Mouse (Mus musculus): ENCODE results near the gene Tenm4.
"Not testable (repeated sequence)": the region's sequence is repeated elsewhere in the genome, so short reads cannot be mapped to it uniquely, and the experiment has no call there.

The Tenm4 gene

GRCm38 (mm10) chr7:96565806-96566205 is 394.8 kb downstream of the Tenm4 start:
- intact Hi-C loops (cut with DNase I), result no loop called here

DNA sequence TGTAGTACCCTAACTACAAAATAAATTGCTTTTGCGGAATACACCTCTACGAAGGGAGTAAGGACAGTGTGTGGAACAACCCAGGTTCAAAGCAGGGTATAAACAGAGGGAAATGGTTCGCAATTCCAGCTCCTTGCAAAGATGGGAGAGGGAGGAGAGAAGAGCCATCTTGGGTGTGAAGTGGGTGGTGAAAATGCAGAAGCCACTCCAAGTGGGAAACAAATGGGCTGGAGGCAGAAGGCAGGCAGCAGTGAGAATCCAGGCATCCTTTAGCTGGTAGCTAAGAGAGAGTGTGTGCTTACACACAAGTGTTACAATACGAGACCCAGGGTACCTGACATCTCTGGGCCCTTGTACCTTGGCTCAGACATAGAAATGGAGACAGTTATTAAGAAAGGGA is 395.2 kb downstream of the Tenm4 start:
- intact Hi-C loops (cut with DNase I), result no loop called here

DNA sequence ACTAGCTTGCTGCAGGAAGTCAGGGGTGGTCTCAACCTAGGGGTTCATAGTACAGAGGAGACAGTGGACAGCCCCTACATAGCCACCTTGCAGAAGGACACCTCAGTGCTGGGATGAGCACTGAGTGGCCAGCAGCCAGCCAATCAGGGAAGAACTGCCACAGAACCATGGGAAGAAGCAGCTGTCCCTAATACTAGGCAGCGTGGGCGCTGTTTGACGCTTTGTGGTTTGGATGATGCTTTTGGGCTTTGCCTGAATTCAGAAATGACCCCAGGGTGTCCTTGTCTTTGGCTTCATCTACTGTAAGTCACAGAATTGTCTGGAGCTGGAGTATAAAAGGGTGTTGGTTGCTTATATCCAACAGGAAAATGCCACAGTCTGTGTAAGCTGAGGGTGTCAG is 397.0 kb downstream of the Tenm4 start:
- intact Hi-C loops (cut with DNase I), result no loop called here

GRCm38 (mm10) chr7:96570965-96571364 is 399.9 kb downstream of the Tenm4 start:
- intact Hi-C loops (cut with DNase I), result no loop called here

DNA sequence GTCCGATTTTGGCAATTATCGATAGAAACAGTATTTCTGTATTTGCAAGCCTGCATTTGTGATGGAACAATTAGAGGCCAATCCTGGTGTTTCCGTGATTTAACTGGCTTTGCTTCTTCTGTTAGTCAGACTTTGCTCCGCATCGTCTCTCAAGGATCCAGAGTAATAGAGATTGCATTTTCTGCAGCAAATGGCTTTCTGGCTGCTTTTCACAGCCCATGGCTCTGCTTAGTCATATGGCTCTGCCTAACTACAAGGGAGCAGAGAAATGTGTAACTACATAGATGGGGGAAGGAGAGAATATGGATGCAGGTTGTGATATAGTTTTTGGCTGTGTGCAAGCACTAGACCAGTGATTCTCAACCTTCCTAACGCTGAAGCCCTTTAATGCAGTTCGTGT is 401.9 kb downstream of the Tenm4 start:
- intact Hi-C loops (cut with DNase I), result no loop called here

DNA sequence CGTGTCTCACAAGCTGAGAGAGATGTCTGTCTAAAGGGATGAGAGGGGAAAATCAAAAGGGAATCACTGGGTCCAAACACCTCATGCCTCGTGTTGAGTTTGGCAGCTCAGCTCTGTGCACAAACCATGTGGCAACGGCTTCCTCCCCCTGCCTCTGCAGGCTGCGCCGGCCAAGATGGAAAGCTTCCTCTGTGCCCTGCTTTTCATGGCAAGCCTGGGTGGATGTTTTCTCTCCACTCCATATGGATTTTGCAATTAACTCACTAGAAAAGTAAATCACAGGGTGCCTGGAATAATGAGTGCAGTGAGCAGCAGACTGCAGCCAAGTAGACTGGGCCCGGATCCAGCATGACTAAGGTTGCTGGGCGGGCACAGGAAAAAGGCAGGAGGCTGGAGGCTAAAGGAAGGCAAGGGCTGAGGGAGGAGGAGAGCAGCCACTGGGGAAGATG is 404.2 kb downstream of the Tenm4 start:
- intact Hi-C loops (cut with DNase I), result no loop called here

- intact Hi-C loops (cut with DNase I), result no loop called here
Measured at GRCm38 (mm10) chr7:96582752-96583151, 411.7 kb downstream of the Tenm4 start.

DNA sequence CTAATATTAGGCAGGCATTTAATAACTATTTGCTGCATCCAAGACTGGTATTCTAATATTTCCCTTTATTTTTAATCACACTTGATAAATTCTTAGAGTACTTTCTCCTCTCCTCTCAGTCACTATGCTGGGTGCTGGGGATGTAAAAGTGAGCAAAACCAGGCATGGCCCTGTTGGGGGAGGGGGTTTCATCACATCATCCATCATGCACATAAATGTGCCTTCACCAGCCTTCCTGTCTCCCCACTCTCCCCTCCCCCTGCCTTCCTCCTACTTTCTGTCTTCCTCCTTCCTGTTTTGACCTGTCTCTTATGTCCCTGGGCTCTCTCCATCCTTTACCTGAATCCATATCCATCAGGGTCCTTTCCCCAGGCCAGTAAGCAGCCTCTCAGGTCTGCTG is 416.4 kb downstream of the Tenm4 start:
- intact Hi-C loops (cut with DNase I), result no loop called here

DNA sequence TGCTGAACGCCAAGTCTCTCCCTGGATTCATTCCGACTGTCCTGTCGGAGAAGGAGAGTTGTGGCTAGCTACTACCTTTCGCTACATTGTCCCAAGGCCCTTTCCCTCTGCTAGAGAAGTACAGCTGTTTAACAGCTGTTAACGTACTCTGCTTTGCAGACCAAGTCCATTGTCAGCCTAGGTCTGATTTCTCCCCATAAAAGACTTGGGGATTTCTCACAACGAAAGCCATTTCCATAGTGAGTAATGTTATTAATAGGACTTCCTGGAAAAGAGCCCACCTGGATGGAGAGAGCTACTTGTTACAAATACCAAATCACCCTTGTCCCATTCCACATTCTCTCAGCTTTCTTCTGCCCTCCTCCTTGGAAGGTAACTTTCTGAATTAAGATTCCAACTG is 417.5 kb downstream of the Tenm4 start:
- intact Hi-C loops (cut with DNase I), result no loop called here

- intact Hi-C loops (cut with DNase I), result no loop called here
Measured at GRCm38 (mm10) chr7:96595535-96596295, 424.7 kb downstream of the Tenm4 start.

DNA sequence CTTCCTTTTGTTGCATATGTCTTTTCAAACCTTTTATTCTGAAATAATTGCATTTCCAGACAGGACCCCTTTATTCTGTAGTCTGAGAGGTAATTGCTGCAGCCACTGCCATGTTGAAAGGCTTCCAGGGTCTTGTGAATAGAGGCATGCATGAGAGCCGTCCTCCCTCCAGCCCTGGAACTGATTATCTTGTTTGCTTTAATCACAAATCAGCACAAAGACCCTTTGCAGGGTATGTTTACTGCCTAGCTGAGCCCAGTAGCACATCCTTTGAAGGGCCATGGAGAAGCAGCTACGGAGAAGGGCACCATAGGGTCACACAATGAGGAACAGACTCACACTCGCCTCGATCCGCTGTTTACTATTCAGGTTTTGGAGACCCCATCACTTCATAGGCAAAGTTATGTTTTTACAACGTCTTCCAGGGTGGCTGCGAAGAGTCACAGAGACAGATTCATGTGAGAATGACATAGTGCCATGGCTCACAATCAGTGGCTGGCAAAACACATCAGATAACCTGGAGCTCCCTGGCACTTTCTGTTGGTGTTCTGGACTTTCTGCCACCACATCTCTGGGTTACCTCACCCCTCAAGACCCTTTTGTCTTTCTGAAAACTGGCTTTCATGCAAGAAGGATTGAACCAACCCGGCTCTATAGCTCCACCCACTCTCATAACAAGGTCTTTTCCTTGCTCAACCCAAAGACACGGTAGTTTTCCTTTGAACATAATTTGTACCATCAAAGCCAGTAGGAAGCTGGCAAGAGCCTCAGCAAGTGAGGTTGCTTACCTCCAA is 425.6 kb downstream of the Tenm4 start:
- intact Hi-C loops (cut with DNase I), result no loop called here

- intact Hi-C loops (cut with DNase I), result no loop called here
Measured at GRCm38 (mm10) chr7:96597871-96598270, 426.8 kb downstream of the Tenm4 start.

DNA sequence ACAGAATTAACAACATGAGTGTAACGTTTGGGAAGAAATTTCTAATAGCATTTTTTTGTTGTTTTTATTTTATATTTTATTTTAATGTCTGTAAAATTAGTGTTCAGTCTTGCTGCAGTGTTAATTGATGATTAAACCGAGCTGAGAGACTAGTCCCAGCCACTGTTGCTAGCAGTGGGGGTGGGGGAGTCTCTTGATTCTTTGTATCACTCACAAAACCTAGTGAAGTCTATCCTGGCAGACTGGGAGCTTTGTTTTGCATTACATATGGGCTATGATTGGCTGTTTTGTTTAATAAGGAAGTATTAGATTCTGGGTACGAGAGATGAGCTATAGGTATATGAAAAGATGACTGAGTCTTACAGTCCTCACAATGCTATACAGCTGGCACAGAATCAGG is 428.0 kb downstream of the Tenm4 start:
- intact Hi-C loops (cut with DNase I), result no loop called here

GRCm38 (mm10) chr7:96600381-96600941 is 429.4 kb downstream of the Tenm4 start:
- intact Hi-C loops (cut with DNase I), result no loop called here

DNA sequence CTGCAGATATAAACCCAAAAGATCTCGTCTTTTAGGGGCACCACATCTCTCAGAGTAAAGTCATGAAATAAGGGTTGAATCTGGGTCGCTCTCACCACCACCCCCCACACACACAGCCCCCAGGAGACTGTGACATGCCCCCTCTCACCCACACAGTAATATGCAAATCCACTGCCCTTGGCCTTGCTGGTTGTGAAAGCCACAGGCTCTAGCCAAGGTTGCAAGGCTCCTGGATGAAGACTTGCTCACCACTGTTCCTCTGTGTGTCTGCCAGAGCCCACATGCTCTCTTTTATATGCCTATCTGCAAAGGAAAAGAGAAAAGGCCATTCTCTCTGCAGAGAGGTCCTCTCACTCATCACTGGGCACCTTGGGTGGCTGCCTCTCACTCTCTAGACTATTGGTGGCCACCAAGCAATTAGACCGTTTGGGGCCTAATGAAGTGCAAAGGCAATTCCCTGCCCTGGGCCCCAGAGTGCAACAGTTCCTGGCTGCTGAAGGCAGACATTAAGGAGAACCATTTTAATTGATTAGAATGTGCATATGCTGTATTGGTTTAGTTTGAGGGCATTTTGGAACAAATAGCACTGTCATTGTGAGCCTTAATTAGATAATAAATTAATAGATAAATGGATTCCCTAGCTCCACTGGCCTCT is 433.2 kb downstream of the Tenm4 start:
- intact Hi-C loops (cut with DNase I), result no loop called here

- intact Hi-C loops (cut with DNase I), result no loop called here
Measured at GRCm38 (mm10) chr7:96605316-96605715, 434.3 kb downstream of the Tenm4 start.

DNA sequence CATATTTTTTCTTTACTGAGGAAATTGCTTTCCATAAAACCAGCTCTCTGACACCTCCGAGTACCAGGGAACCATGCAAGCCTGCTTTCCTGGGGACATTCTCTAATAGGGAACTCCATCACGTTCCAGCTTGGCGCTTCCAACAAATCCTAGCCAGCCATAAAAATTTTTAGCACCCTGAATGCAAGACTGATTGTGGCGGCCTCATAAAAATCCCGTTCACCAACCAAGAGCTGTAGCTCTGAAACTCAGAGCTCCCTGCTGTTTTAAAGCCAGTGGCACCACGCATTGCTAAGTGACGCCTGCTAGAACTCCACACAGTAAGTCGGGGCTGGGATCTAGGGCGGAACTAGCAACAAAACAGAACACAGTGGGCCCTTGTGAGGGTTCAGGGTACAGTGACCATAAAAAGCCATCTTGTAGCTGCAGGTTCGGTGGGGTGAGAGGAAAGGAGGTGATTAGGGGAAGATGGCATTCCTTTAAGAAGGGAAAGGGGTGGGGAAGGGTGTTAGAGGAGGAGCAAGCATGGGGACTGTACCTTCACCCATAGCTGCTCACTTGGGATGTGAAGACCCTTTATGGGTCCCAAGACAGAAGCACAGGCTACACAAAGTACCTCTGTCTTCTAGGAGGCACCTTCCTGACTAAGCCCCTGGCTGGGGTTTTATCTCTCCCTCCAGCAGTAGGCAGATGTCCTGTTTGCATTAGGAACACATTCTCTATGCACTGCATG is 439.0 kb downstream of the Tenm4 start:
- intact Hi-C loops (cut with DNase I), result no loop called here

DNA sequence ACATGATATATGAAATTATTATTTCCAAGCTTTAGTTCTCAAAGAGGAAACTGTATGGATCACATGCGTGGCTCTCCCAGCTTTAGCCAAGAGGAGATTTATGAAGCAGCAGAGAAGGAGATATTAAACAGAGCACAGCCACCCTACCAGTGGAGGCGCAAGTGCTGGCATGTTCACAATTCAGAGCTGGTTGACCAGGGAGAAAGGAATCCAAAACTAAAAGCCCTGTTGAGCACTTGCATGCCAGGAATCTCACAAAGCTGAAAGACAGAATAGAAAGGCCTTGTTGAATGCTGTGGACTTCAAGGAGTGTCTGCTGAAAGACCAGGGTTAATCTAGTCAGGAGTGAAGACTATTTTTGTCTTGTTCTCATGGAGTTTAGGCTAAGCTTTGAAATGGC is 446.3 kb downstream of the Tenm4 start:
- intact Hi-C loops (cut with DNase I), result no loop called here

DNA sequence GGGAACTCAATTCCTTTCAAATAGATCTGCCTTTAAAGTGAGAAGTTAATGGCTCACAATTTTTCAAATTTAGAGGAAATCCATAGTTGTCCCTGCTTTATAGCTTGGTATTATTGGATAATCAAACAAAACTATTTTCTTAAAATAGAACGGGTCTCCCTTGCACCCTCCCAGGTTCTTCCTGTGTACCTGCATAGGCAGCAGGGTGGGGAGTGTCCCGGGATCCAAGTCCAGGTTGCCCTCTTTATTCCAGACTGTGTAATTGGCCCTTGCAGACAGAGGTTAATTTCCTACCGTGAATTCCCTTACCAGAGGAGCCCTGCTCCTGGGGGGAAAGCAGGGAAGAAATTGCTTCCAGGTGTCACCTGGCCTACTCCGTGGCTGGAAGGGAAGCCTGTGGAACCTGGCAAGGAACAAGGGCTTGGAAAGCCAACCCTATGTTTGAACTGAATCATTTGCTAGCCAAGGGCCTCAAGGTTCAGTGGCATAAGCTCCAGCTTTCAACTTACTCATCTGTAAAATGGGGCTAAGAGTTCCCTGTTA is 449.0 kb downstream of the Tenm4 start:
- intact Hi-C loops (cut with DNase I), result no loop called here

- intact Hi-C loops (cut with DNase I), result no loop called here
Measured at GRCm38 (mm10) chr7:96626338-96626737, 455.3 kb downstream of the Tenm4 start.

DNA sequence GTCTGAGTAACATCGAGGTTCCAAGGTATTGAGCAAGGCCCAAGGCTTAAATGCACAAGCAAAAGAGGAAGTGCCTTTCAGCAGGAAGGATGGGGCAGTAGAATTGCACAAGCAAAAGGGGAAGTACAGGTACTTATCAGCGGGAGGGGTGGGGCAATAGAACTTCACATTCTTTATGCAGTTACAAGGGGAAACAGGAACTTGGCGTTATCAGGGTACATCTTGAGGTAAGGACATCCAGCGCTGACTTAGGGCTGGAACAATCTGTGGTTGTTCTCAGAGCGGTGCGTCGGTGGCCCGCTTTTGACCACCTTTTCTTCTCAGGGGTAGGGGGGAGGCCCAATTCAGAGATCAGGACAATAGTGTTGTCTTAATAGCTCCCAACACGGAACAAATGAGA is 459.5 kb downstream of the Tenm4 start:
- intact Hi-C loops (cut with DNase I), result not testable (repeated sequence)
